Mouse (Mus musculus) midbrain, embryonic 16.5 days (tissue): ENCODE results near the gene Brd7. TPM values are rescaled to one million over a fixed set of nuclear protein-coding genes. Genes with fewer than 3 reads are reported as not detected.

Experiments
- ATAC-seq: fragments of 200-750 bp; cut with Nextera tagmentation; 2 replicates; pipeline ENCODE4 v1.8.0; 2017; ENCODE audit warnings: moderate TSS enrichment
- H3K27ac ChIP-seq: fragments of 300-500 bp; sonication (generic); 2 replicates; pipeline ENCODE4 v1.5.1; 2014; ENCODE audit warnings: mild to moderate bottlenecking, low read length, mixed read lengths
- H3K27me3 ChIP-seq: fragments of 300-500 bp; sonication (generic); 2 replicates; pipeline ENCODE4 v1.6.1; 2014; ENCODE audit warnings: low read depth, low read length, mixed read lengths; ENCODE audit not compliant: control insufficient read depth, insufficient read depth
- H3K36me3 ChIP-seq: fragments of 300-500 bp; sonication (generic); 2 replicates; pipeline ENCODE4 v1.6.1; 2014; ENCODE audit warnings: mild to moderate bottlenecking, low read length, moderate library complexity, mixed read lengths; ENCODE audit not compliant: control insufficient read depth, insufficient read depth
- H3K4me1 ChIP-seq: fragments of 300-500 bp; sonication (generic); 2 replicates; pipeline ENCODE4 v1.6.1; 2014; ENCODE audit warnings: mild to moderate bottlenecking, low read length, mixed read lengths; ENCODE audit not compliant: control insufficient read depth, insufficient read depth
- H3K4me2 ChIP-seq: fragments of 300-500 bp; sonication (generic); 2 replicates; pipeline ENCODE4 v1.6.1; 2014; ENCODE audit warnings: mild to moderate bottlenecking, low read length, mixed read lengths
- H3K4me3 ChIP-seq: fragments of 300-500 bp; sonication (generic); 2 replicates; pipeline ENCODE4 v1.5.1; 2014; ENCODE audit warnings: low read depth, mild to moderate bottlenecking, low read length, moderate library complexity, mixed read lengths
- H3K9ac ChIP-seq: fragments of 300-500 bp; sonication (generic); 2 replicates; pipeline ENCODE4 v1.6.1; 2014; ENCODE audit warnings: low read depth, low read length, mixed read lengths
- H3K9me3 ChIP-seq: fragments of 300-500 bp; sonication (generic); replicated peaks from 2 replicates; pipeline ENCODE4 v1.6.1; 2014; ENCODE audit warnings: mild to moderate bottlenecking, low read length, mixed read lengths; ENCODE audit not compliant: control insufficient read depth, poor library complexity, severe bottlenecking
- WGBS: fragments of 180-500 bp; shearing (Covaris S2); extraction: QIAGEN DNeasy Blood & Tissue Kit; methylation state at CpG from one replicate; pipeline ENCODE4 v1.1.7; 2014; 5-methylcytosine and 5-hydroxymethylcytosine counted together
- polyA plus RNA-seq: library from polyadenylated mRNA; unstranded; fragments of >200 nt; fragmentation: Nextera tagmentation; extraction: Ambion mirVana; gene quantifications from 2 replicates; pipeline ENCODE4 v1.2.1, GENCODE M21; 2015

Brd7 gene
- polyA plus RNA-seq, 1 experiment from 2014 or later: 57.8 TPM

GRCm38 (mm10) chr8:88334975-88335374, 27.0 kb downstream of the Brd7 start:
- Histone ChIP-seq H3K4me1 (no peaks in the 10 kb centered on the region), H3K9me3 (no peaks in the 10 kb centered on the region), H3K4me3 (no peak overlapping the region), H3K36me3 (peaks cover 37% of the 10 kb centered on the region), H3K4me2 (no peak overlapping the region), H3K27ac (no peak overlapping the region), H3K9ac (no peak overlapping the region), H3K27me3 (no peaks in the 10 kb centered on the region)
- ATAC-seq: no peak
- 91% methylated on average over 3 of the region's 3 CpGs for WGBS

GRCm38 (mm10) chr8:88334384-88334783, 27.6 kb downstream of the Brd7 start:
- H3K4me3 ChIP-seq: no peak overlapping the region
- peaks cover 37% of the 10 kb centered on the region for H3K36me3 ChIP-seq
- ATAC-seq: no peak
- no peak overlapping the region for H3K4me2 ChIP-seq
- H3K9me3 ChIP-seq: no peaks in the 10 kb centered on the region
- H3K27ac ChIP-seq: no peak overlapping the region
- H3K9ac ChIP-seq: no peak overlapping the region
- no peaks in the 10 kb centered on the region for H3K4me1 ChIP-seq
- no peaks in the 10 kb centered on the region for H3K27me3 ChIP-seq
- 98% methylated on average over 2 of the region's 2 CpGs for WGBS

GRCm38 (mm10) chr8:88330816-88331215, 31.2 kb downstream of the Brd7 start:
- 93% methylated on average over 3 of the region's 3 CpGs for WGBS
- Histone ChIP-seq H3K9me3 (no peaks in the 10 kb centered on the region), H3K36me3 (peaks cover 32% of the 10 kb centered on the region)

GRCm38 (mm10) chr8:88328689-88329088, 33.3 kb downstream of the Brd7 start:
- Histone ChIP-seq H3K4me1 (no peaks in the 10 kb centered on the region), H3K4me2 (no peak overlapping the region), H3K4me3 (no peak overlapping the region), H3K9me3 (no peaks in the 10 kb centered on the region), H3K27me3 (no peaks in the 10 kb centered on the region), H3K9ac (no peak overlapping the region), H3K36me3 (peaks cover 27% of the 10 kb centered on the region), H3K27ac (no peak overlapping the region)
- ATAC-seq: no peak
- WGBS: 76% methylated on average over 6 of the region's 6 CpGs

More at GRCm38 (mm10) chr8:88330816-88331215, 31.2 kb downstream of the Brd7 start:
- H3K4me2 ChIP-seq: no peak overlapping the region
- no peak overlapping the region for H3K4me3 ChIP-seq
- no peak for ATAC-seq
- H3K27ac ChIP-seq: no peak overlapping the region
- H3K9ac ChIP-seq: no peak overlapping the region
- H3K27me3 ChIP-seq: no peaks in the 10 kb centered on the region
- H3K4me1 ChIP-seq: no peaks in the 10 kb centered on the region

- no peak overlapping the region for H3K27ac ChIP-seq
- no peaks in the 10 kb centered on the region for H3K4me1 ChIP-seq
- H3K36me3 ChIP-seq: peaks cover 17% of the 10 kb centered on the region
- ATAC-seq: no peak
- H3K4me2 ChIP-seq: no peak overlapping the region
- H3K4me3 ChIP-seq: no peak overlapping the region
- 98% methylated on average over 12 of the region's 12 CpGs for WGBS
- no peaks in the 10 kb centered on the region for H3K9me3 ChIP-seq
- no peak overlapping the region for H3K9ac ChIP-seq
- H3K27me3 ChIP-seq: no peaks in the 10 kb centered on the region
These were observed 35.7 kb downstream of the Brd7 start for GRCm38 (mm10) chr8:88326328-88326727.

- H3K36me3 ChIP-seq: peaks cover 13% of the 10 kb centered on the region
- H3K4me2 ChIP-seq: no peak overlapping the region
- H3K4me1 ChIP-seq: no peaks in the 10 kb centered on the region
- WGBS: 97% methylated on average over 5 of the region's 5 CpGs
- no peaks in the 10 kb centered on the region for H3K27me3 ChIP-seq
- H3K4me3 ChIP-seq: no peak overlapping the region
- H3K9ac ChIP-seq: no peak overlapping the region
- ATAC-seq: no peak
- H3K9me3 ChIP-seq: no peaks in the 10 kb centered on the region
- no peak overlapping the region for H3K27ac ChIP-seq
These were observed 36.2 kb downstream of the Brd7 start for GRCm38 (mm10) chr8:88325795-88326194.

GRCm38 (mm10) chr8:88325251-88325650, 36.7 kb downstream of the Brd7 start:
- Histone ChIP-seq H3K27me3 (no peaks in the 10 kb centered on the region), H3K9ac (no peak overlapping the region), H3K36me3 (peaks cover 13% of the 10 kb centered on the region), H3K4me1 (no peaks in the 10 kb centered on the region), H3K4me3 (no peak overlapping the region), H3K27ac (no peak overlapping the region), H3K9me3 (no peaks in the 10 kb centered on the region), H3K4me2 (no peak overlapping the region)
- ATAC-seq: no peak
- WGBS: 58% methylated on average over 5 of the region's 5 CpGs

- Histone ChIP-seq H3K4me2 (no peak overlapping the region), H3K27ac (no peak overlapping the region), H3K36me3 (peaks cover 13% of the 10 kb centered on the region), H3K4me1 (no peaks in the 10 kb centered on the region), H3K9me3 (no peaks in the 10 kb centered on the region), H3K9ac (no peak overlapping the region), H3K27me3 (no peaks in the 10 kb centered on the region), H3K4me3 (no peak overlapping the region)
- no peak for ATAC-seq
- 88% methylated on average over 11 of the region's 11 CpGs for WGBS
These were observed 37.2 kb downstream of the Brd7 start for GRCm38 (mm10) chr8:88324760-88325159.

- no peaks in the 10 kb centered on the region for H3K4me1 ChIP-seq
- H3K9ac ChIP-seq: no peak overlapping the region
- no peaks in the 10 kb centered on the region for H3K9me3 ChIP-seq
- ATAC-seq: no peak
- peaks cover 6% of the 10 kb centered on the region for H3K36me3 ChIP-seq
- H3K27ac ChIP-seq: no peak overlapping the region
- no peaks in the 10 kb centered on the region for H3K27me3 ChIP-seq
- H3K4me3 ChIP-seq: no peak overlapping the region
- H3K4me2 ChIP-seq: no peak overlapping the region
- WGBS: 89% methylated on average over 5 of the region's 5 CpGs
These were observed 38.5 kb downstream of the Brd7 start for GRCm38 (mm10) chr8:88323523-88323922.
